In the genomic region with DNA sequence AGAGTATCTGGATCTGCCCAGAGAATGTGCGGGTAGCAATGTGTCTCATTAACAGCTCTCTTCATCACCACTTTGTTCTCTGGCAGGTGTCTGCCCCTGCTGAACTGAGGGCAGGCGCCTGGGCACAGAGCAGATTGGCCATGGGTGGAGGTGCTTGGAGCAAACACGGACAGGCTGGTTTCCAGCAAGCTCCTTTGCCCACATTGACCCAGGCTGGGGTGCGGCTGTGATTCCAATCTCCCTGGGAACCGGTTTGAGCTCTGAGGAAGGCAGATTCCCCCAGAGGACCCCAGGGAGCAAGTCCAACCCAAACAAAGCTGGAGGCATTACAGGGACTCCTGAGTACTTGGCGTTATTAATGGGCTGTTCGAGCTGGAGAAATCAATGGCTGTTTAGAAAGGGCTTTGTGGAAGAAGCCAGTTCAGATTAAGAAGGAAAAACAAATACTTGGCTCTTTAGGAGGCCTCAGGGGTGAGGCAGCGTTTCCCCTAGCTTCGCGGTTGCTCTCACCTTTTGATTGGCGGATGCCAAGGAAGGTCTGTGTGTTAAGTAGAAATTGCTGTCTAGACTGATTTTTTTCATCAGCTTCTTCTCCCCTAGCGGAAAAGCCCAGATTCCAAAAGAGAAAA, we compare ENCODE assay signal across 8 mouse cellular contexts.
DNase-seq lines count a peak whose midpoint lies in the region; ATAC-seq and TF ChIP-seq lines count a peak whose summit lies in the region.

No protein-coding gene starts in this region.

- no peak overlapping the region for H3K4me3 ChIP-seq in heart, embryonic 12.5 days
- no peak overlapping the region for H3K4me3 ChIP-seq in forebrain, embryonic 13.5 days
- no peak overlapping the region for H3K4me3 ChIP-seq in lung, embryonic 15.5 days

- ATAC-seq in heart, embryonic 12.5 days (ENCODE audit: insufficient number of reproducible peaks, low FRiP score): no peak
- no peak for ATAC-seq in forebrain, embryonic 13.5 days
- ATAC-seq in lung, embryonic 15.5 days (ENCODE audit: borderline replicate concordance, extremely low read depth, low FRiP score, low TSS enrichment): no peak

- no peaks in the 10 kb centered on the region for H3K27me3 ChIP-seq in heart, embryonic 12.5 days (replicated peaks)
- H3K27me3 ChIP-seq in forebrain, embryonic 13.5 days: 0 out of 2 replicates have a peak, but pooled peaks cover 4% of the 10 kb centered on the region
- H3K27me3 ChIP-seq in lung, embryonic 15.5 days: no peaks in the 10 kb centered on the region

- DNase-seq in heart, adult 18-20 months: peak; percentile 39 to 49
- peak; percentile 65 for DNase-seq in brain, embryonic 14.5 days (ENCODE audit: low read depth)
- no peak for DNase-seq in ovary, postnatal 36 days (ENCODE audit: low spot score)
- DNase-seq in frontal cortex, postnatal 14 days (ENCODE audit: low spot score in 2 of 2): no peak
- DNase-seq in spleen, postnatal 4 days (ENCODE audit: low spot score in 2 of 2): no peak

- no peak overlapping the region for H3K9ac ChIP-seq in heart, embryonic 12.5 days
- no peak overlapping the region for H3K9ac ChIP-seq in forebrain, embryonic 13.5 days
- H3K9ac ChIP-seq in lung, embryonic 15.5 days: no peak overlapping the region

- 34% methylated on average over 12 of the region's 12 CpGs for WGBS in heart, embryonic 12.5 days
- WGBS in forebrain, embryonic 13.5 days: 19% methylated on average over 12 of the region's 12 CpGs
- 13% methylated on average over 12 of the region's 12 CpGs for WGBS in lung, embryonic 15.5 days

- no peak for TF ChIP-seq POLR2A in brain, embryonic 14.5 days (IDR thresholded peaks at IDR 0.05; ENCODE audit: borderline replicate concordance, extremely low read depth, insufficient read depth, insufficient read length, poor library complexity, severe bottlenecking)

- H3K4me1 ChIP-seq in heart, embryonic 12.5 days (replicated peaks): peaks cover 36% of the 10 kb centered on the region
- H3K4me1 ChIP-seq in forebrain, embryonic 13.5 days: peaks cover 39% of the 10 kb centered on the region
- peaks cover 18% of the 10 kb centered on the region for H3K4me1 ChIP-seq in lung, embryonic 15.5 days

- H3K27ac ChIP-seq in heart, embryonic 12.5 days (ENCODE audit: poor library complexity, severe bottlenecking): no peak overlapping the region
- H3K27ac ChIP-seq in forebrain, embryonic 13.5 days: peak overlapping the region; percentile 42; the same call in 1 of the 2 replicates
- peak overlapping the region; percentile 66 for H3K27ac ChIP-seq in lung, embryonic 15.5 days

- no peaks in the 10 kb centered on the region for H3K36me3 ChIP-seq in heart, embryonic 12.5 days
- H3K36me3 ChIP-seq in forebrain, embryonic 13.5 days (ENCODE audit: poor library complexity, severe bottlenecking): no peaks in the 10 kb centered on the region
- no peaks in the 10 kb centered on the region for H3K36me3 ChIP-seq in lung, embryonic 15.5 days

- no peak overlapping the region for H3K4me2 ChIP-seq in heart, embryonic 12.5 days
- 0 out of 2 replicates have a peak overlapping the region, but pooled peaks have one; percentile 6 for H3K4me2 ChIP-seq in forebrain, embryonic 13.5 days
- peak overlapping the region; percentile 32 for H3K4me2 ChIP-seq in lung, embryonic 15.5 days

- no peak for TF ChIP-seq CTCF in brain, embryonic 14.5 days (IDR thresholded peaks at IDR 0.05; ENCODE audit: borderline replicate concordance, extremely low read depth, insufficient read depth, insufficient read length)

- H3K9me3 ChIP-seq in heart, embryonic 12.5 days (replicated peaks): no peaks in the 10 kb centered on the region
- no peaks in the 10 kb centered on the region for H3K9me3 ChIP-seq in forebrain, embryonic 13.5 days (replicated peaks)
- H3K9me3 ChIP-seq in lung, embryonic 15.5 days: no peaks in the 10 kb centered on the region

Comparison
In these comparisons a context has a peak if more than half of its experiments do, and no peak if none do; other contexts are left out.
1. DNase-seq: peak in heart, adult 18-20 months (2 of 2) and brain, embryonic 14.5 days (single experiment); none in ovary, postnatal 36 days (single experiment), frontal cortex, postnatal 14 days (0 of 2) and spleen, postnatal 4 days (0 of 2).